Mouse (Mus musculus): ENCODE measurements around the gene Vamp5.
A peak's percentile ranks its signal among the peaks of the same experiment; 100 is the strongest.

Gene Vamp5

DNA sequence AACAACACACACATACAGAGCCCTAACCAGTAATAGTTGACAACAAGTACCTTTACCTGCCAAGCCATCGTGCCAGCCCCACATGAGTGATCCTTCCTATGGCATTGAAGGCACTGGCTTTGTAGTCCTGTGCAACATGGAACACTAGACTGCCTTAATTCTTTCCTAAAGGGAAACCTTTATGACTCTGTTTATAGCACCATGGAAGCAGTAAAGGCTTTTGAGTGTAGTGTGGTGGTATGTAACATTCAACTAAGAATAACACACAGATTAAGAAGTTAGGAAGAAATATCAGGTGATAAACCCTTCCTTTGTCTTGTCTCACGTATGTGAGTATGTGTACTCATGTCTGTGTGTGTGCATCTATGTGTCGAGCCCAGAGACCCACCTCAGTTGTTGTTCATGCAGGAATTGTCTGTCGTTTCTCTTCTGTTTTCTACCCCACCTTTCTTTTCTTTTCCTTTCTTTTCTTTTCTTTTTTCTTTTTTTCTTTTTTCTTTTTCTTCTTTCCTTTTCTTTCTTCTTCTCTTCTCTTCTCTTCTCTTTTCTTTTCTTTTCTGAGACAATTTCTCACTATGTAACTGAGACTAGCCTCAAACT lies 13.3 kb downstream of the Vamp5 start, which contains the start of gene Rnf181:
Gene Rnf181 (minus strand): TSS at position 113 of the 600 bp plus-strand sequence.
- DNase-seq (ENCODE audit: low read depth, low spot score), result no peak

DNA sequence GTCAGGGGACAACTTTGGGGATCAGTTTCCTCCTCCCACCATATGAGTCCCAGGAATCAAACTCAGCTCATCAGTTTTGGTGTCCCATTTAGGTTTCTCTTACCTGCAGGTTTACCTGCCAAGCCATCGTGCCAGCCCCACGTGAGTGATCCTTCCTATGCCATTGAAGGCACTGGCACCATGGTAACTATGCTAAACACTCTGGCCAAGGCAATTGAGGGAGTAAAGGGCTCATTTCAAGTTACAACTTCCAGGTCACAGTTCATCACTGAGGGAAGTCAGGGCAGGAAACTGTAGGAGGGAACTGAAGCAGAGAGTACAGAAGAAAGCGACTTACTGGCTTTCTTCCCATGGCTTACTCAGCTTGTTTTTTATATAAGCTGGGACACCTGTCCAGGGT lies 14.0 kb downstream of the Vamp5 start:
- no peak for DNase-seq (ENCODE audit: low read depth, low spot score)

DNA sequence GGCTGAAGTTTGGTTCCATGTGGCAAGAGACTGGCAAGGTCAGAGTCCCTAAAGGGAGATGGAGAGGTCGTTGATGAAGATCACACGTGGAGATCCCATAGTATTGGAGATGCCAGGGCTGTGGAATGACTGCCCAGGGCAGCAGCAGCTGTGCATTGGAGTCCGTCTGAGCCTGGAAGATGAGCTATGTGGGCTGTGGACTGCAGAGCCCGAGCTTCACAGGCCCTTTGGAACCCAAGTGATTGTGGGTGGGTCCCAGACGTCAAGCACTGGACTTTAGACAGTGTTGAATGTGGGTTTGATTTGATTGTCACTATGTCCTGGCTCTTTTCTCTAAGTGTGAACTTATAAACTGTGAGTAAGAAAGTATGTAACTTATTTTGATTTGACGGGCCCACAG lies 15.3 kb downstream of the Vamp5 start:
- no peak for DNase-seq (ENCODE audit: low read depth, low spot score)

DNA sequence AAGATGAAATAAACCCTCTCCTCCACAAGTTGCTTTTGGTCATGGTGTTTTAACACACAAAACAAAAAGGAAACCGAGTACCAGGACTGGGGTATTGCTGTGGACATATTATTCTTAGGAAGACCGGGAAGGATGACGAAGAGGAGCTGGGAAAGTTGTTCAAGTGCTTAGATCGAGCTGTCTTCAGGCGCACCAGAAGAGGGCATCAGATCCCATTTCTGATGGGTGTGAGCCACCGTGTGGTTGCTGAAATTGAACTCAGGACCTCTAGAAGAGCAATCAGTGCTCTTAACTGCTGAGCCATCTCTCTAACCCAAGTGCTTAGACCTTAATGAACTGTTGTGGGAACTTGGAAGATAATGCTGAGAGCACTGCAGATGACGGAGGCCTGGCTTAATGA lies 16.3 kb downstream of the Vamp5 start:
- peak; percentile 22 for DNase-seq (ENCODE audit: low read depth, low spot score)

DNA sequence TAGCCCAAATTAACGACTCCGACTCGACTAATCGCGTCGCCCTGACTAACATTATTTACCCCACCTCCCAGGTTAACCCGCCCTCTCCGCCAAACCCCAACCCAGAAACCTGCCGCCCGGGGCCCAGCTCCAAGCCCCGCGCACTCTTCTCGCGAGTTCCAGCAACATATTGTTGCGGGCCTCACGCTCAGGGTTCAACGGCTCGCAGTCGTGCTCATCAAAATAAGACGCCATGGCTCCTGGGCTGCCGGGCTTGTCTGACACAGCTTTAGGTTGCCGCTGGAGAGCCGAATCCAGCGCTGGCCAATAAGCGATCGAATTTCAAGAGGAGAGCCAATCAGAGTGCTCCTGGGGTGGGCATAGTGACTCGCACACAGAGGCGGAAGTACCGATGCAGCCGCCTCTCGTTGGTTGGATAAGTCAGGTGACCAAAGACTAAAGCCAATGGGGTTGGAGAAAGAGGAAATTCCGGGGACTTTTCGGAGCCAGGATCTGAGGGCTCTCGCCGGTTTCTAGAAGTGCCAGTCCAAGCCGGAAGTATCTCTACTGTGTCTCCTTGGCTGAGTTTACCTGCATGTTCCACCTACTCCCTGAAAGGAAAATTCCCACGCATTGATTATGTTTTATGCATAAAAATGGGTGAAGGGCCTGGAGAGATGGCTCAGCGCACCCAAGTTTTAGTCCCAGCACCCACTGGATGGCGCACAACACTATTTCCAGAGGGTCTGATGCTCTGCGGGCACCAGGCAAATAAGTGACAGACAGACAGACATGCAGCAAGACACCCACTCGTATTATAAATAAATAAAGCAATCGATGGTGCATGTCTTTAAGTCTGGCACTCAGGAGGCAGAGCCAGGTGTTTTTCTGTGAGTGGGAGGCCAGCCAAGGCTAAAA lies 17.9 kb downstream of the Vamp5 start:
- peak; percentile 99 for DNase-seq (ENCODE audit: low read depth, low spot score)

DNA sequence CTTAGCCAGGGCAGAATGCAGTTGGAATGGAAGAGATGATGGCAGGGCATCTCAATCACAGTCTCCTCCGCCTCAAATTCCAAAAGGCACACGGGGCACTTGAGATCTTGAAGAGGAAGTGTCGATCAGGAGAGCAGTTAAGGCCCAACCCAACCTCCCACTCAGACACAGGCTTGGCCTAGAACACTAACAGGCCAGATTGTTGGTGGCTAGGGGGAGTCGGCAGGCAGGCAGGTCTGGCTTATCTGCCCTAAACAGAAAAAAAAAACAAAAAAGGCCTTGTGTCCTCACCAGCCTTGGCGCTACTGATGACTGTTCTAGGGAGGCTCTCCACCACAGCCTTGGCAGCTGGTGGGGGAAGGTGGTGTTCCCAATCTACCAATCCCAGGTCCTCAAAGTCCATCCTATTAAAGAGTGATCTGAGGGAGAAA lies 19.1 kb downstream of the Vamp5 start:
- peak; percentile 41 for DNase-seq (ENCODE audit: low read depth, low spot score)

DNA sequence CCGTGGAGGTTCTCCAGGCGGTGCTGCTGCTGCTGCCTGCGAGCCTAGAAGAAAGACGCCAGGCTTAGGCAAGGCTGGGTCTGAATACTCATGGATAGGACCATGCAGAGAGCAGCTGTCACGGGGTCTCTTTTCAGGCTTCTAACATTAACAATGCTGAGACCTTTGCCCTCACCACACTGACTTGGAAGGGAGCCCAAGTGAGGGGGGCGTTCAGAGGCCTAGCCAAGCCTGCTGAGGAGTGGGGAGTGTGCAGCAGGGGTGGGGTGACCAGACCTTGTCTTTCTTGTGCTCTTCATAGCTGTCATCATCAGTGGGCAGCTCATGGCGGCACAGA lies 19.7 kb downstream of the Vamp5 start:
- DNase-seq (ENCODE audit: low read depth, low spot score), result peak; percentile 21

DNA sequence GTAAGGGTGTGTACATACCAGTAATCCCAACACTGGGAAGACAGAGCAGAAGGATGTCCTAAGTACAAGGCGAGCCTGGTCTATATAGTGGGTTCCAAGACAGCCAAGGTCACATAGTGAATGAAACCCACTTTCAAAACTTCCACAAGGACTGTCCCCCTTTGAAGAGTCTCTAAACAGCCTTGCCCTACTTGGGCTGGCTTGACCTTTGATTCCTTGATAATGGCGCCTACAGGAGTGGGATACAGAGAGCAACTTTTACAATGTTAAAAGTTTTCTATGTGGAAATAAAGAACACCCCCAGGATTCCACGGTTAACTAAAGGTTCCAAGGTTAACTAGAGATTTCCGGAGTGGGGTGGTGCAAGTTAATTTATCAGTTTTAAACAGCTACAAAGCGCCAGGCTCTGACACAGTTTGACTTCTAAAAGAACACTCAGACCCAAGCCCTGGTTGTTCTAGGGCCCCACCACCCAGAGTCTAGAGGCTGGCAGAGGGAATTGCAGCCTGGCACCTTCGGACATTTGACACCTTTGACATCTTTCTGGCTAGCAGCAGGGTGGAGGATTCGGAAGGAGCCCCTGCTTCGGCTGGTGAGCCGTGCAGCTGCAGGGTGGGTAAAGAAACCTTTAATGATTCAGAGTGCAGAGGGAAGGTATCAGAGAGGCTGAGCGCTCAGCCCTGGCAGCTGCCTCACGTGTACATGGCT lies 20.2 kb downstream of the Vamp5 start:
- peak; percentile 58 for DNase-seq (ENCODE audit: low read depth, low spot score)

DNA sequence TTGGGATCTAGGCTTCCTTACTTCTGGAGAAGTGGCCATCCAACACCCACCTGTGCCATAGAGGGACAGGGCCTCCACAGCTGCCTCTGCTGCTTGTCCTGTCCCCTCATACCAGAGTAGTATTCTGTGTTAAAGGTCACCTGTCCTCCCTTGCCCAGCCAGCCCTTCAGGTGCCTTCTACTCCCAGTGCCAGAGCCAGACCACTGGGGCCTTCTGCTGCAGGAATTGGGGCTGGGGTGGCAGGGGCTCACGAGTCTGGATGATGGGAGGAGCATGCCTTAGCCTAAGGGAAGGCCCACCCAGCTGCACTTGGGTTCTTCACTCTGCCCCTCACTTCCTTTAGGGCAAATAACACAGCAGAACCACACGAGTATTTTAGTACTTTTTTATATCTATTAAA lies 20.9 kb downstream of the Vamp5 start:
- no peak for DNase-seq (ENCODE audit: low read depth, low spot score)

DNA sequence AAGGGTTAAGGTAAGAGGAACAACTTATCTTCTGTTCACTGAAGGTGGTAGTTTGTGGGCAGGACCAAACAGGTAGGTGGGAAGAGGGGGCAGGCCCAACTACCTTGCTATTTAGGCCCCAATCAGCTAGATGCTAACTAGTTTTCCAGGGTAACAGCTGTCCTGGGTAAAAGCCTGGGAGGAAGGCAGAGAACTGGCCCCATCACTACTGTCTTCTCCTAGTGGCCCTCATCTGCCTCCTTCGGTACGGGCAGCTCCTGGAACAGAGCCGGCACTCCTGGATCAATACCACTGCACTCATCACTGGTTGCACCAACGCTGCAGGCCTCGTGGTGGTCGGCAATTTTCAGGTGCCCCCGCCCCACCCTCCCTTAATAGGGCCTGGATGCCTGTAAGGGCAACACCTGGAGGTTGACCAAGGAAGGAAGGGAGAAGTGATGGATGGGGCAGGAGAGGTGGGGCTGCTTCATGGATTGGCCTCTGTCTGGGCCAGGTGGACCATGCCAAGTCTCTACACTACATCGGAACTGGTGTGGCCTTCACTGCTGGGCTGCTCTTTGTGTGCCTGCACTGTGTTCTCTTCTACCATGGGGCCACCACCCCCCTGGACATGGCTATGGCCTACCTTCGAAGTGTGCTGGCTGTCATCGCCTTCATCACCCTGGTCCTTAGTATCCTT lies 22.0 kb downstream of the Vamp5 start:
- DNase-seq (ENCODE audit: low read depth, low spot score), result no peak

DNA sequence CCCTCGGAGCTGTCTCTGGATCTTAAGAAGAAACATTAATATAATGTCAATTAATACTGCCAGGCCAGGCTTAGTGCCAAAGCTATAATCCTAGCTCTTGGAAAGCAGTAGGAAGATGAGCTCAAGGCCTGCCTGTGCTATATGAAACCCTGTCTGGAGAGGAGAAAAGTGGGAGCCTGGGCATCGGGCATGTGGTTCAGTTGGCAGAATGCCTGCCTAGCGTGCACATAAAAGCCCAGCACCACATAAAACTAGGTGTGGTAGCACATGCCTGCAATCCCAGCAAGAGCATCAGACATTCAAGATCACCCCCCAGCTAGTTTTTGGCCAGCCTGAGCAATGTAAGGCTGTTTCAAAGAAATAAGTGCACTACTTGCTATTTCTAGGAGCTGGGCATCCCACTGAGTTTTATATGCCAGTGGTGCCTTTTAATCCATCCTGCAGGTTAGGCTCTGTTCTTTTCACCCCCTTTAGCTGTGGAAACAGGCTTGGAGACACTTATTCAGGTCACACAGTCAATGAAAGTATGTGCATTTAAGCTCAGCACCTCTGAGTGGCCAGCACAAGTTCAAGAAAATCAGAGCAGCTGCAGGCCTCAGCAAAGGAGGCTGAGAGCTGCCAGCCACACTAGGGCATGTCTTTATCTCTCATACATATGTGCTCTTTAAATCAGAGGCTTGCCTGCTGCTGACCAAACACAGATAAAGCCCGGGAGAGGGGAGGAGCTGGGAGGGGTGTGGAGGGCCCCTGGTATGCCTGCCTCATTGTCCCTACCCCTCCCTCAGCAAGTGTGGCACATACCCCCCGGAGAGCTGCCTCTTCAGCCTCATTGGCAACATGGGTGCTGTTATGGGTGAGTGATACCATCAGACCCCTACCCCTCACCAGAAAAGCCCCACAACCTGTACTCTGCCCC lies 22.8 kb downstream of the Vamp5 start:
- no peak for DNase-seq (ENCODE audit: low read depth, low spot score)

DNA sequence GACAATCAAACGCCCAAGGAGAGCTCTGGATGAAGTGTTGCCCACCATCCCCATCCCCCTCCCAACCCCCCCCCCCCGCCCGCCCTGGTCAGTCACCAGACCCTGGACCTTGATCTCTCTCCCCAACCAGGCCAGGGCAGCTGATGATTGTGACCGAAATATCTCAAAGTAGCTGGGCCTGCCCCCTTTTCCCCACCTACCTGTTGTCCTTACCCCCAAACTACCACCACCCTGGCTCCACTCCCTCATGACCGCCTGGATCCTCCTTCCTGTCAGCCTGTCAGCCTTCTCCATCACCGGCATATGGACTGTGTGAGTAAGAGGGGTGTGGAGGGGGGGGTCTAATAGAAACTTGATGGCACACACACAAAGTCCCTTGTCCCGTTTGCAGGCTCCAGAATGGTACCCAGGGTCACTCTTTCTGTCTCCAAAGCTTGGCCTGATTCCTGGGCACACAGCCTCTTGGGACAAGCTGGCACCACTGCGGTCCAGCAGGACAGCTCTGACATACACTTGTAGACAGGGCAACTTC lies 24.2 kb downstream of the Vamp5 start:
- DNase-seq (ENCODE audit: low read depth, low spot score), result no peak

DNA sequence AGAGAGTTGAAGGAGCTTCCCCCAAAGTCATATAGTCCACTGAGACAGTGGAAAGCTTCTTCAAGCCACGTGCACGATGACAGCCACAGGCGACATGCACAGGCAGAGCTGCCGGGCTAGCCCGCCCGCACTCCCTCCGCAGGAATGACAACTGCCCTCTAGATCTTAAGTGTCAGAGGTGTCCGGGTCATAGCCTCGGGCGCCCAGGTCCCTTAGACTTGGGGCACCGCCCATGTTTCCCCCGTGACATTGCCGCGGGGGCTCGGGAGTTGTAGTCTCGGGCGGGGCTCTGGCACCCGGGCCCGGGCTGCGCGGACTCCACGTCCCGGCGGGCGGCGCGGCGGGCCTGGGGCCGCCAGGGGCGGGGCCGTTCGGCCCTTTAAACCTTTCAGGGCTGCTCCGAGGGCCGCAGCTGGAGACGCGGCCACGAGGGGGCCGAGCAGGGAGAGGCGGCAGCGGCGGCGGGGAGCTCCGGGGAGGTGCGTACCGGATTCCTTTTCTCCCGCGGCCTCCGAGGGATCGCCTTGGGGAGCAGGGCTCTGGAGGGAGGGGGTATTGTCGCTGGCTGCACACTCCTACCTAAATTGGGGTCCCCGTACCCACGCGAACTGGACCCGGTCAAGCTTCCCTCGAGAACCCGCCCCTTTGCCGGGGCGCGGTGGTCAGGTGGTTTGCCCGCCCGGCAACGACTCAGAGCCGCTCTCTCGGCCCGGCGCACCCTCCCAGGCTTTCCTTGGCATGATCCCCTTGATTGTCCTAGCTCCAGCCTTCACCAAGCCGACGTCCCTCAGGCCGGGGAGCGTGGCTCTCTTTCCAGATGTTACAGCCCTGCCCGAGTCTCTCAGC lies 25.0 kb downstream of the Vamp5 start, which contains the start of gene Tmem150a:
Gene Tmem150a (plus strand): TSS at position 382 of the 846 bp plus-strand sequence.
- peak; percentile 85 for DNase-seq (ENCODE audit: low read depth, low spot score)

DNA sequence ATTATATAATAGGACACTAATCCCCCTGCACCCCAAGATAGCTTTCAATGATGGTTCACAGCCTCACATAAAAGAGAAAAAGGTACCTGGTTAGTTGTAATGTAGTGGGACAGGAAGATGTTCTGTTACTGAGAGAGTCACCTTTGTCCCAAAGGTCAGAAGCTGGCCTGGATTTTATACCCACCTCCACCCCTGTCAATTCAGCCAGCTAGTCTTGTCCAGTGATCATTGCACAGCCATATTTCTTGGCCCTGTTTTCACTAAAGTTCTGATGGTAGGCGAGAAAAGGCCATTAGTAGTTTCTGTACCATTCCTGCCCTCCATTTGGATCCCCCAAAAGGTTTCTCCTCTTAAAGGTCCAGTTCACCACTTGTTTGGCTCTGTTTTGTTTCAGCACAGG lies 26.2 kb downstream of the Vamp5 start:
- no peak for DNase-seq (ENCODE audit: low read depth, low spot score)

DNA sequence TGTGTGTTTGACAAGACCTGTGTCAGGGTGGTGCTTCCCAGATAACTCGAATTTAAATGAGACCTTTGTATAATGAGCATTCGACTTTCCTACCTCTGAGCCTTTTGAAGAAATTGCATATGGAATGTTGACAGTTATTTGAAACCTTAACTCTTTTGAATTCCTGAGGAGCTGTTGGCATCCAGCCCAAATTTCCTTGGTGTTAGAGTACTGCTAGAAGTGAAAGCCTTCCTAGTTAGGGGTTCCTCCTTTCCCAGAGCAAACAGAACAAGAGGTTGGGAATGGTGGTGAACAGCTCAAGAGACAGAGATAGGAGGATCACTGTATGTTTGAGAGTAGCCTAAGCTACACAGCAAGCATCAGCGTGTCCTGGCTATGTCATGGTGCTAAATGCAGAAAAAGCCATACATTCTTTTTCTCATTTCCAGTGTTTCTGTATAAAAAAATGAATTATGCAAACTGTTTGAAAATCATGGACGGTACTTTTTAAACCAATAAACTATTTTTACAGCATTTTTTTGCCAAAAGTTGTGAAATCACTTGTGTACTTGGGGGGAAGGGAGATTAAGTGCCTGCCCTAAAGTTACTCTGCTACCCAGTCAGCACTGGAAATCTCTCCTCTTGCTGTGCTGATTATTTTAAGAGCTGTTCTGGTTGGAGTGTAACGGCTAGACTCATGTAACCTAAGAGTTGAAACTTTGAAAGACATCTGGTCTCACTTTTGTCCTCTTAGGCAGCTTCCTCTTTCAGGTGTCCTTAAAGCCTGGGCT lies 27.4 kb downstream of the Vamp5 start:
- no peak for DNase-seq (ENCODE audit: low read depth, low spot score)

DNA sequence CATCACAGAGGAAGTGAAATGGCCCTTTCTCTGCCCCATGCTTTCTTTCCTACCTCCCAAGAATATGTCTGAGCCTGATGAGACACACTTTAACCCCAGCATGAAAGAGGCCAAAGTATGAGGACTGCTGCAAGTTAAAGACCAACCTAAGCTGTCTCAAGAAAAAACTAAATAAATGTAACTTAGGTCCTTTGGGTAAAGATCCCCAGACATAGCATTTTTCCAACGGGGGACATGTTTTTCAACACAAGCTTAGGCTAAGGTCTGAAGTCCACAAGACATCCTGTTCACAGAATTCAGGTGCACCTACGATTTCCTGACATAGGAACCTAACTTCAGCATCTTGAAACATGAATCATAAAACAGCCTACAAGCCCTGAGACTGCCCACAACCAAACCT lies 30.1 kb downstream of the Vamp5 start:
- DNase-seq (ENCODE audit: low read depth, low spot score), result no peak

DNA sequence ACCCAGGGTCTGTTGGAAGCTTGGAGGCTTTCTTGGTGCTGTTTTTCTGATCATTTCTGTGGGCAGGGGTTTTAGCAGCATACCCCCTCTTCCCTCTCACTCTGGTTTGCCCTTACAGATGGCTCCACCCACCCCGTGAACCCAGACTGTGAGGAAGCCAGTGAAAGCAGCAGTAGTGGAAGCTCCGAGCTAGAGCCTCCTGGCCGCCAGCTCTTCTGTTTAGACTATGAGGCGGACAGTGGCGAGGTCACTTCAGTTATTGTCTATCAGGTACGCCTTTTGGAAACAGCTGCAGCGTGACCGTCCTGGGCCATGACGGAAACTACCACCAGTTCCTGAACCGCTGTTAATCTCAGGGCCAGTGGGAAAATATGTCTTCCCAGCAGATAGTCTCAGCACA lies 31.9 kb downstream of the Vamp5 start:
- no peak for DNase-seq (ENCODE audit: low read depth, low spot score)

DNA sequence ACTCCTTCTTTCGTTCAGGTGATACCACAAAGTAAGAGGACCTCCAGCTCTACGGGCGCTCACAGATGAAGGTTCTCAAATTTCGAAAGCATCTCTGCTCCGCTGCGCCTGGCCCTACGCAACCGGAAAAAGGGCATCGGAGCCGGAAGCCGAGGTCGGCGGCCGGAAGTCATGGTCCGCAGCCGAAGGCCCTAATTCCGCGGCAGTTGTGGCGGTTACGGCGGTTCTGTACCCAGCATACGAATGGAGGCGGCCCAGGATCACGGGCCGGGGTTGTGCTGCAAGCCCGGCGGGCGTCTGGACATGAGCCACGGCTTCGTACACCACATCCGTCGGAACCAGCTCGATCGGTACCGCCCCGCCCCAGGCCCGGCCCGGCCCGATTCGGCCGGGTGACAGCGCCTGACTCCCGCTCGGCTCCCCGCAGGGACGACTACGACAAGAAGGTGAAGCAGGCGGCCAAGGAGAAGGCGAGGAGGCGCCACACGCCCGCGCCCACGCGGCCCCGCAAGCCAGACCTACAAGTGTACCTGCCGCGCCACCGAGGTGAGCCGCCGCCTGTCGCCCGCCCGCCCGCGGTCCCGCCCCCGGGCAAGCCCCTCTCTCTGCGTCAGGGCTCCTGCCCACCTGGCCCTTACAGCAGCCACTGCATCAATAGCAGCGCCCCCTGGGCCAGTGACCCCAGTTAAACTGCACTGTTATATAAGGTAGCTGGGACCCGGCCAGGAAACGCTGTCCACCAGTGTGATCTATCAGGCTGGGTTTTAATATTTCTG lies 32.9 kb downstream of the Vamp5 start, which contains the start of gene 0610030E20Rik:
Gene 0610030E20Rik (plus strand): TSS at position 152 of the 776 bp plus-strand sequence.
- peak; percentile 73 for DNase-seq (ENCODE audit: low read depth, low spot score)

Data from R1 (cell line).